ENCODE assay signal across 8 mouse cellular contexts in the genomic region with DNA sequence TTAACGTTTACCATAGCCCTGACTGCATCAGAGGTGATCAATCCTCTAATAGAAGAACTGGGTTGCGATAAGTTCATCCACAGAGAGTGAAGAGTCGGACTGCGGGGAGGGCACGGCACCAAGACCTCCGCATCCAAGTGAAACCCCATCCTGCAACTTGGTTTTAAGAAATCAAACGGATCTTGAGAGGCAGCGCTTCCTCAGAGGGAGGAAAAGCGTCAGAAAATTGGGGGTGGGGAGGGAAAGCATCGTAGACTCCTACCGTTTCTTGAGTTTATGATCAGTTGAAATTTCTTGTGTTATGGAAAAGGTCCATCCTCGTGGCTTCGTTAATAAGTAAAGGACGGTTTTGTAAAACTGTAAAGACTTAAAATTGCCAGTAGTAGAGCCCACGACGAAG. TPM values are rescaled to one million over a fixed set of nuclear protein-coding genes. Genes with fewer than 3 reads are reported as not detected.
DNase-seq lines count a peak whose midpoint lies in the region; ATAC-seq and TF ChIP-seq lines count a peak whose summit lies in the region.

No protein-coding gene starts in this region.

- intact Hi-C loops in heart, postnatal 14 days (cut with DNase I), result no loop called here

- no peaks in the 10 kb centered on the region for H3K9me3 ChIP-seq in heart, postnatal 0 days (replicated peaks; ENCODE audit: control insufficient read depth, low read length)
- H3K9me3 ChIP-seq in hindbrain, embryonic 10.5 days, result 0 out of 2 replicates have a peak, but pooled peaks cover 13% of the 10 kb centered on the region
- peaks cover 18% of the 10 kb centered on the region for H3K9me3 ChIP-seq in midbrain, embryonic 10.5 days (replicated peaks)

- no peak for TF ChIP-seq CTCF in heart, postnatal 0 days (IDR thresholded peaks at IDR 0.05; ENCODE audit: low read depth)
- TF ChIP-seq CTCF in bone marrow macrophage, adult 2 months (IDR thresholded peaks at IDR 0.05; ENCODE audit: low read depth, low read length), result no peak

- peak overlapping the region; percentile 95 for H3K9ac ChIP-seq in heart, postnatal 0 days (replicated peaks; ENCODE audit: low read depth, low read length)

- peak; percentile 7 for DNase-seq in heart, postnatal 0 days (ENCODE audit: low spot score)
- no peak for DNase-seq in heart, postnatal 14 days
- DNase-seq in hindbrain, embryonic 10.5 days (ENCODE audit: low spot score), result no peak
- no peak for DNase-seq in midbrain, embryonic 10.5 days (ENCODE audit: low spot score)
- DNase-seq in spleen, postnatal 36 days (ENCODE audit: low spot score in 2 of 2), result no peak
- DNase-seq in right cerebral cortex, postnatal 25 days, result no peak

- no peak for TF ChIP-seq POLR2A in bone marrow macrophage, adult 2 months (IDR thresholded peaks at IDR 0.05; ENCODE audit: borderline replicate concordance, low read depth, low read length)

- peak overlapping the region; percentile 90 for H3K4me3 ChIP-seq in heart, postnatal 0 days (ENCODE audit: low read depth, low read length)
- peak overlapping the region; percentile 73 for H3K4me3 ChIP-seq in bone marrow macrophage, adult 2 months (ENCODE audit: insufficient read depth, low read length)
- H3K4me3 ChIP-seq in hindbrain, embryonic 10.5 days, result peak overlapping the region; percentile 84
- H3K4me3 ChIP-seq in midbrain, embryonic 10.5 days, result peak overlapping the region; percentile 88

- peak overlapping the region; percentile 92 for H3K4me2 ChIP-seq in heart, postnatal 0 days (ENCODE audit: low read depth, low read length)

- H3K4me1 ChIP-seq in heart, postnatal 0 days (ENCODE audit: control insufficient read depth, insufficient read depth), result peaks cover 6% of the 10 kb centered on the region; the same call in 1 of the 2 replicates
- peaks cover 2% of the 10 kb centered on the region; the same call in 1 of the 2 replicates for H3K4me1 ChIP-seq in bone marrow macrophage, adult 2 months (ENCODE audit: control insufficient read depth, insufficient read depth, low read length)
- peaks cover 8% of the 10 kb centered on the region for H3K4me1 ChIP-seq in hindbrain, embryonic 10.5 days (replicated peaks)
- H3K4me1 ChIP-seq in midbrain, embryonic 10.5 days, result peaks cover 15% of the 10 kb centered on the region

- ATAC-seq in heart, postnatal 0 days (ENCODE audit: insufficient read depth, low read depth), result no peak
- no peak for ATAC-seq in megakaryocyte progenitor cell, adult 5-6 weeks (replicated peaks; ENCODE audit: poor library complexity)

- H3K27ac ChIP-seq in heart, postnatal 0 days (ENCODE audit: low read depth), result peak overlapping the region; percentile 88; the same call in 1 of the 2 replicates
- H3K27ac ChIP-seq in bone marrow macrophage, adult 2 months (ENCODE audit: insufficient read depth, low read depth, low read length), result no peak overlapping the region
- peak overlapping the region; percentile 97 for H3K27ac ChIP-seq in hindbrain, embryonic 10.5 days
- peak overlapping the region; percentile 96 for H3K27ac ChIP-seq in midbrain, embryonic 10.5 days (replicated peaks)

- 36% methylated on average over 16 of the region's 16 CpGs for WGBS in heart, postnatal 0 days
- WGBS in hindbrain, embryonic 10.5 days, result 31% methylated on average over 16 of the region's 16 CpGs
- 37% methylated on average over 16 of the region's 16 CpGs for WGBS in midbrain, embryonic 10.5 days

- TF ChIP-seq EP300 in heart, postnatal 0 days (IDR thresholded peaks at IDR 0.05; ENCODE audit: low read depth), result no peak

- H3K36me3 ChIP-seq in heart, postnatal 0 days (replicated peaks; ENCODE audit: control insufficient read depth, insufficient read depth, low read length), result 0 out of 2 replicates have a peak, but pooled peaks cover 4% of the 10 kb centered on the region
- H3K36me3 ChIP-seq in hindbrain, embryonic 10.5 days, result peaks cover 45% of the 10 kb centered on the region
- peaks cover 45% of the 10 kb centered on the region for H3K36me3 ChIP-seq in midbrain, embryonic 10.5 days

- H3K27me3 ChIP-seq in heart, postnatal 0 days (ENCODE audit: control insufficient read depth, insufficient read depth, low read length), result no peaks in the 10 kb centered on the region
- no peaks in the 10 kb centered on the region for H3K27me3 ChIP-seq in hindbrain, embryonic 10.5 days (ENCODE audit: insufficient read depth, poor library complexity, severe bottlenecking)
- no peaks in the 10 kb centered on the region for H3K27me3 ChIP-seq in midbrain, embryonic 10.5 days (ENCODE audit: low read depth, poor library complexity, severe bottlenecking)

RNA-seq across cellular contexts. Expression of gene Eid2, which starts 0.9 kb away (rescaled TPM):
- 6.5 and 18.2 TPM in 2 replicates for total RNA-seq in heart, postnatal 0 days (2014; rRNA removed; ENCODE audit: low replicate concordance)
- 1.4 and 1.6 TPM in 2 replicates for polyA plus RNA-seq in heart, postnatal 0 days (2015; fragmentation: Nextera tagmentation; extraction: Ambion mirVana)
- 10 to 100 TPM; 10.7 to 11.9 TPM for total RNA-seq in heart, postnatal 14 days (2021)
- 1.6 and 2.5 TPM in 2 replicates for polyA plus RNA-seq in bone marrow macrophage, adult 2 months (2012; ENCODE audit: insufficient read depth, insufficient read length, missing spikeins)
- 2.1 TPM in 2 replicates for polyA plus RNA-seq in hindbrain, embryonic 10.5 days (2016; fragmentation: Nextera tagmentation; extraction: Ambion mirVana)
- 1.9 and 2.0 TPM in 2 replicates for polyA plus RNA-seq in midbrain, embryonic 10.5 days (2016; fragmentation: Nextera tagmentation; extraction: Ambion mirVana)
- 1.9 and 2.9 TPM in 2 replicates for total RNA-seq in megakaryocyte progenitor cell, adult 5-6 weeks (2015)
- total RNA-seq in megakaryocyte progenitor cell, adult 5-6 weeks (2017), result 3.5 TPM in 2 replicates

RNA-seq across cellular contexts. Expression of gene Eid2b, which starts 9.0 kb away (rescaled TPM):
- total RNA-seq in heart, postnatal 0 days (2014; rRNA removed; ENCODE audit: low replicate concordance), result 4.4 and 13.0 TPM in 2 replicates
- 9.1 and 9.7 TPM in 2 replicates for polyA plus RNA-seq in heart, postnatal 0 days (2015; fragmentation: Nextera tagmentation; extraction: Ambion mirVana)
- total RNA-seq in heart, postnatal 14 days (2021), result 1 to 10 TPM; 8.0 to 9.4 TPM
- 4.3 and 4.6 TPM in 2 replicates for polyA plus RNA-seq in bone marrow macrophage, adult 2 months (2012; ENCODE audit: insufficient read depth, insufficient read length, missing spikeins)
- polyA plus RNA-seq in hindbrain, embryonic 10.5 days (2016; fragmentation: Nextera tagmentation; extraction: Ambion mirVana), result 11.8 and 14.3 TPM in 2 replicates
- polyA plus RNA-seq in midbrain, embryonic 10.5 days (2016; fragmentation: Nextera tagmentation; extraction: Ambion mirVana), result 11.9 and 15.3 TPM in 2 replicates
- 3.6 and 4.5 TPM in 2 replicates for total RNA-seq in megakaryocyte progenitor cell, adult 5-6 weeks (2015)
- total RNA-seq in megakaryocyte progenitor cell, adult 5-6 weeks (2017), result 1.6 and 2.7 TPM in 2 replicates

RNA-seq across cellular contexts. Expression of gene Selenov, which starts 22.4 kb away (rescaled TPM):
- total RNA-seq in heart, postnatal 0 days (2014; rRNA removed; ENCODE audit: low replicate concordance), result not detected in 2 replicates
- polyA plus RNA-seq in heart, postnatal 0 days (2015; fragmentation: Nextera tagmentation; extraction: Ambion mirVana), result not detected in 2 replicates
- total RNA-seq in heart, postnatal 14 days (2021), result not detected
- not detected in 2 replicates for polyA plus RNA-seq in bone marrow macrophage, adult 2 months (2012; ENCODE audit: insufficient read depth, insufficient read length, missing spikeins)
- polyA plus RNA-seq in hindbrain, embryonic 10.5 days (2016; fragmentation: Nextera tagmentation; extraction: Ambion mirVana), result 0.58 and 0.80 TPM in 2 replicates
- polyA plus RNA-seq in midbrain, embryonic 10.5 days (2016; fragmentation: Nextera tagmentation; extraction: Ambion mirVana), result 0.46 and 1.4 TPM in 2 replicates
- not detected in 2 replicates for total RNA-seq in megakaryocyte progenitor cell, adult 5-6 weeks (2015)
- total RNA-seq in megakaryocyte progenitor cell, adult 5-6 weeks (2017), result not detected in 2 replicates

RNA-seq across cellular contexts. Expression of gene Dll3, which starts 33.5 kb away (rescaled TPM):
- total RNA-seq in heart, postnatal 0 days (2014; rRNA removed; ENCODE audit: low replicate concordance), result not detected in 2 replicates
- not detected in 2 replicates for polyA plus RNA-seq in heart, postnatal 0 days (2015; fragmentation: Nextera tagmentation; extraction: Ambion mirVana)
- total RNA-seq in heart, postnatal 14 days (2021), result not detected
- not detected in 2 replicates for polyA plus RNA-seq in bone marrow macrophage, adult 2 months (2012; ENCODE audit: insufficient read depth, insufficient read length, missing spikeins)
- 50.2 and 88.5 TPM in 2 replicates for polyA plus RNA-seq in hindbrain, embryonic 10.5 days (2016; fragmentation: Nextera tagmentation; extraction: Ambion mirVana)
- 39.0 and 61.2 TPM in 2 replicates for polyA plus RNA-seq in midbrain, embryonic 10.5 days (2016; fragmentation: Nextera tagmentation; extraction: Ambion mirVana)
- total RNA-seq in megakaryocyte progenitor cell, adult 5-6 weeks (2015), result not detected in 2 replicates
- total RNA-seq in megakaryocyte progenitor cell, adult 5-6 weeks (2017), result 0.25 and 0.34 TPM in 2 replicates

RNA-seq across cellular contexts. Expression of gene Timm50, which starts 43.3 kb away (rescaled TPM):
- 60.6 and 69.9 TPM in 2 replicates for total RNA-seq in heart, postnatal 0 days (2014; rRNA removed; ENCODE audit: low replicate concordance)
- 90.1 and 90.6 TPM in 2 replicates for polyA plus RNA-seq in heart, postnatal 0 days (2015; fragmentation: Nextera tagmentation; extraction: Ambion mirVana)
- 10 to 100 TPM; 47.9 to 57.3 TPM for total RNA-seq in heart, postnatal 14 days (2021)
- polyA plus RNA-seq in bone marrow macrophage, adult 2 months (2012; ENCODE audit: insufficient read depth, insufficient read length, missing spikeins), result 28.3 and 31.6 TPM in 2 replicates
- 252 and 255 TPM in 2 replicates for polyA plus RNA-seq in hindbrain, embryonic 10.5 days (2016; fragmentation: Nextera tagmentation; extraction: Ambion mirVana)
- polyA plus RNA-seq in midbrain, embryonic 10.5 days (2016; fragmentation: Nextera tagmentation; extraction: Ambion mirVana), result 249 and 261 TPM in 2 replicates
- 41.2 and 45.2 TPM in 2 replicates for total RNA-seq in megakaryocyte progenitor cell, adult 5-6 weeks (2015)
- total RNA-seq in megakaryocyte progenitor cell, adult 5-6 weeks (2017), result 37.6 and 51.9 TPM in 2 replicates
